Mouse (Mus musculus) heart, adult 9 months (tissue): ENCODE data around the gene Polr1e.
"Not testable (repeated sequence)": the region's sequence is repeated elsewhere in the genome, so short reads cannot be mapped to it uniquely, and the experiment has no call there.

ENCODE experiments used
- DNase-seq, 2 experiments: peaks; one replicate each; pipeline ENCODE4 v3.0.0; 2022; ENCODE audit warnings: low spot score in 2 of 2

Gene Polr1e

GRCm38 (mm10) chr4:45005452-45005851 is 12.9 kb upstream of the Polr1e start:
- peak in 1 of 2 experiments; percentile 15 for DNase-seq

GRCm38 (mm10) chr4:45010806-45011415 is 7.5 kb upstream of the Polr1e start:
- no peak for DNase-seq

GRCm38 (mm10) chr4:45011581-45012104 is 6.7 kb upstream of the Polr1e start:
- DNase-seq: peak in 1 of 2 experiments; percentile 68

- DNase-seq: peak; percentile 100
These were observed 6.0 kb upstream of the Polr1e start, which contains the start of gene Zbtb5 for GRCm38 (mm10) chr4:45012105-45012975. TSS of gene Zbtb5 (minus strand) at chr4:45012412.

- no peak for DNase-seq
These were observed 5.4 kb upstream of the Polr1e start for GRCm38 (mm10) chr4:45013031-45013431.

- no peak for DNase-seq
These were observed 4.8 kb upstream of the Polr1e start for GRCm38 (mm10) chr4:45013537-45013936.

- DNase-seq: peak; percentile 25 to 70
These were observed 2.8 kb upstream of the Polr1e start for GRCm38 (mm10) chr4:45015615-45016014.

GRCm38 (mm10) chr4:45019009-45019408 is 626 bp downstream of the Polr1e start:
- DNase-seq: no peak

GRCm38 (mm10) chr4:45026459-45026858 is 8.1 kb downstream of the Polr1e start:
- no peak for DNase-seq

GRCm38 (mm10) chr4:45032586-45032985 is 14.2 kb downstream of the Polr1e start:
- DNase-seq: peak; percentile 46 to 57

GRCm38 (mm10) chr4:45034693-45035628 is 16.6 kb downstream of the Polr1e start:
- no peak for DNase-seq

GRCm38 (mm10) chr4:45036048-45036447 is 17.7 kb downstream of the Polr1e start:
- no peak for DNase-seq

- DNase-seq: no peak
These were observed 18.2 kb downstream of the Polr1e start for GRCm38 (mm10) chr4:45036571-45036970.

- DNase-seq: peak; percentile 66 to 80
These were observed 19.4 kb downstream of the Polr1e start for GRCm38 (mm10) chr4:45037455-45038410.

GRCm38 (mm10) chr4:45038879-45039278 is 20.5 kb downstream of the Polr1e start:
- not testable (repeated sequence) for DNase-seq

GRCm38 (mm10) chr4:45039546-45039945 is 21.2 kb downstream of the Polr1e start:
- DNase-seq: not testable (repeated sequence)

- DNase-seq: no peak
These were observed 22.4 kb downstream of the Polr1e start for GRCm38 (mm10) chr4:45040795-45041194.

- peak; percentile 30 to 41 for DNase-seq
These were observed 28.3 kb downstream of the Polr1e start for GRCm38 (mm10) chr4:45046679-45047078.

- no peak for DNase-seq
These were observed 29.0 kb downstream of the Polr1e start for GRCm38 (mm10) chr4:45047286-45047887.

- DNase-seq: no peak
These were observed 29.6 kb downstream of the Polr1e start for GRCm38 (mm10) chr4:45047956-45048355.
